Mouse (Mus musculus): ENCODE results near the gene Sfmbt1. TPM values are rescaled to one million over a fixed set of nuclear protein-coding genes. Genes with fewer than 3 reads are reported as not detected.
"Not testable (repeated sequence)": the region's sequence is repeated elsewhere in the genome, so short reads cannot be mapped to it uniquely, and the experiment has no call there.

Sfmbt1 gene
- polyA plus RNA-seq, 1 experiment from 2014 or later: 11.5 TPM

GRCm38 (mm10) chr14:30718696-30719095 lies 4.0 kb downstream of the Sfmbt1 start:
- H3K9me3 ChIP-seq (replicated peaks); H3K4me3 ChIP-seq; H3K36me3 ChIP-seq; H3K4me2 ChIP-seq; H3K9ac ChIP-seq; ATAC-seq (ENCODE audit: insufficient number of reproducible peaks, low FRiP score); H3K27ac ChIP-seq (ENCODE audit: poor library complexity, severe bottlenecking); H3K4me1 ChIP-seq (replicated peaks): not testable (repeated sequence)
- 92% methylated on average over 1 of the region's 1 CpGs for WGBS
- peaks cover 10% of the 10 kb centered on the region for H3K27me3 ChIP-seq (replicated peaks)

GRCm38 (mm10) chr14:30719514-30719913 lies 4.9 kb downstream of the Sfmbt1 start:
- Histone ChIP-seq H3K36me3 (no peaks in the 10 kb centered on the region), H3K27ac (ENCODE audit: poor library complexity, severe bottlenecking) (no peak overlapping the region), H3K4me1 (replicated peaks) (peaks cover 3% of the 10 kb centered on the region; the same call in 1 of the 2 replicates), H3K27me3 (replicated peaks) (peaks cover 9% of the 10 kb centered on the region), H3K9me3 (replicated peaks) (no peaks in the 10 kb centered on the region), H3K4me2 (no peak overlapping the region), H3K9ac (no peak overlapping the region), H3K4me3 (no peak overlapping the region)
- ATAC-seq (ENCODE audit: insufficient number of reproducible peaks, low FRiP score): no peak
- WGBS: 45% methylated on average over 1 of the region's 1 CpGs

DNA sequence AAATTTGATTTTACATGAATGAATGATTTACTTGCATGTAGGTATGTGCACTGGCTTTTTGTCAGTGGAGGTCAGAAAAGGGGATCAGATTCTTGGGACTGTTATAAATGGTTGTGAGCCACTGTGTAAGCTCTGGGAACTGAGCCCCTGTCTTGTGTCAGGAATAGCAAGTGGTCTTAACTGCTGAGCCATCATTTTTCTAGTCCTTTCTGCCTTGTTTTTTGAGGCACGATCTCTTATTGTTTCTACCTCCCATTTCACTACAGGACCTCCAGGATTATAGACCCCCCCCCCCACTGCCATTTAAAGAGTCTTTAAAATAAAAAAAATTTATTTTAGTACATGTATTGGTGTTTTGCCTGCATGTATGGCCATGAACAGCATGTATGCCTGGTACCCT lies 7.2 kb downstream of the Sfmbt1 start:
- Histone ChIP-seq H3K36me3 (no peaks in the 10 kb centered on the region), H3K4me1 (replicated peaks) (0 out of 2 replicates have a peak, but pooled peaks cover 3% of the 10 kb centered on the region), H3K9ac (no peak overlapping the region), H3K9me3 (replicated peaks) (no peaks in the 10 kb centered on the region), H3K4me3 (no peak overlapping the region), H3K4me2 (no peak overlapping the region), H3K27ac (ENCODE audit: poor library complexity, severe bottlenecking) (no peak overlapping the region), H3K27me3 (replicated peaks) (no peaks in the 10 kb centered on the region)
- ATAC-seq (ENCODE audit: insufficient number of reproducible peaks, low FRiP score): no peak
- 65% methylated on average over 1 of the region's 1 CpGs for WGBS

DNA sequence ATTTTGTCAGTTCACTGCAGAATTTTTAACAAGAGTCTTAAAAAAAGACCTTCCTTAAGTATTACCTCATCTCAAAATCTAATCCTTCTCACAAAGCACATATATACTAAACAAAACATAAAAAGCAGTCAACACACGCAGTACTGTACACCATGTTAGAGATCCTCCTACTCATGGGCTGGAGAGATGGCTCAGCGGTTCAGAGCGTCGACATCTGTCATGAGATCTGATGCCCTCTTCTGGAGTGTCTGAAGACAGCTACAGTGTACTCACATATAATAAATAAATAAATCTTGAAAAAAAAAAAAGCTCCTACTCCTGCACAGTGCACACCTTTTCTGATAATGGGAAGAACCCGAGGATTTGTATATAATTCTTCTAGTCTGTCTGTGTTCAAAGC lies 7.8 kb downstream of the Sfmbt1 start:
- H3K27ac ChIP-seq (ENCODE audit: poor library complexity, severe bottlenecking): no peak overlapping the region
- no peak for ATAC-seq (ENCODE audit: insufficient number of reproducible peaks, low FRiP score)
- no peak overlapping the region for H3K9ac ChIP-seq
- H3K4me3 ChIP-seq: no peak overlapping the region
- 73% methylated on average over 5 of the region's 5 CpGs for WGBS
- no peaks in the 10 kb centered on the region for H3K27me3 ChIP-seq (replicated peaks)
- no peaks in the 10 kb centered on the region for H3K36me3 ChIP-seq
- H3K9me3 ChIP-seq (replicated peaks): no peaks in the 10 kb centered on the region
- no peak overlapping the region for H3K4me2 ChIP-seq
- H3K4me1 ChIP-seq (replicated peaks): no peaks in the 10 kb centered on the region

GRCm38 (mm10) chr14:30731896-30732295 lies 17.2 kb downstream of the Sfmbt1 start:
- Histone ChIP-seq H3K27me3 (replicated peaks) (no peaks in the 10 kb centered on the region), H3K27ac (ENCODE audit: poor library complexity, severe bottlenecking) (no peak overlapping the region), H3K4me1 (replicated peaks) (0 out of 2 replicates have a peak, but pooled peaks cover 6% of the 10 kb centered on the region), H3K9ac (no peak overlapping the region), H3K4me2 (no peak overlapping the region), H3K4me3 (no peak overlapping the region), H3K36me3 (no peaks in the 10 kb centered on the region), H3K9me3 (replicated peaks) (no peaks in the 10 kb centered on the region)
- WGBS: 71% methylated on average over 3 of the region's 3 CpGs
- ATAC-seq (ENCODE audit: insufficient number of reproducible peaks, low FRiP score): no peak

DNA sequence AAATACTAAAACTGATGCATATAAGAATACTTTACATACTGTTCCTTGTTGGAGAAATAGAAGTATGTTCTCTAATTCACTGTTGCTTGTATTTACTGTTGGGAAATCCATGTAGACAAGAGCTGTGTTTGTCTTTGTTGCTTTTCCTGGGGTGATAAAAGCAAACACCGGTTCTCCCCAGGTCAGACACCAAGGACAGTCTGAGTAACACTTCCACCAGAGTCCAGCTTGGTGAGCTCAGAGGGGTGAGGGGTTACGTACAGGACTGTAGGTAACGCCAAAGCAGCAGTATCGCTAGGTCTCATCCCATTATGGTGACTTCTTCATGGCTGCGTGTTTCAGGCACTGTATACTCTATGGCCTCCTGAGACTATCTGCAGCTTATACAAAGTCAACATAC lies 20.0 kb downstream of the Sfmbt1 start:
- H3K9ac ChIP-seq: no peak overlapping the region
- 0 out of 2 replicates have a peak, but pooled peaks cover 6% of the 10 kb centered on the region for H3K4me1 ChIP-seq (replicated peaks)
- H3K4me3 ChIP-seq: no peak overlapping the region
- no peak overlapping the region for H3K27ac ChIP-seq (ENCODE audit: poor library complexity, severe bottlenecking)
- H3K9me3 ChIP-seq (replicated peaks): no peaks in the 10 kb centered on the region
- no peak for ATAC-seq (ENCODE audit: insufficient number of reproducible peaks, low FRiP score)
- 95% methylated on average over 5 of the region's 5 CpGs for WGBS
- no peaks in the 10 kb centered on the region for H3K36me3 ChIP-seq
- no peaks in the 10 kb centered on the region for H3K27me3 ChIP-seq (replicated peaks)
- no peak overlapping the region for H3K4me2 ChIP-seq

DNA sequence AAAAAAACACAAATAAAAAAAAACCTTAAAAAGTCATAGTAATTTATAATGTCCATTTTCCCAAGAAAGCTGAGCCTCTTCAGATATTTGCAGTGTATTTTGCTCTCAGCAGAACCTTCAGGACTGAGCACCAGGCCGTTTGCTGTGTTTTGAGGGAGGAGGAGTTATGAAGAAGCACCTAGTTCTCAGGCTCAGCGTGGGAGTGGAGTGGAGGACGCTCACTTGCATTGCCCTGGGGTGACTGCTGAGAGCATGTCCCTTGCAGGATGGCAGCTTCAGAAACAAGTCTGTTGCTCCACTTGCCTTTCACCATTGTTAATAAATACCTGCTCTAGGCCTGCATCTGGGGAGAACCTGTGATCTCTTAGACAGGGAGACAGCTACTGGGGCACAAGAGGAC lies 21.2 kb downstream of the Sfmbt1 start:
- Histone ChIP-seq H3K4me1 (replicated peaks) (no peaks in the 10 kb centered on the region), H3K27ac (ENCODE audit: poor library complexity, severe bottlenecking) (no peak overlapping the region), H3K9me3 (replicated peaks) (no peaks in the 10 kb centered on the region), H3K4me2 (no peak overlapping the region), H3K9ac (no peak overlapping the region), H3K27me3 (replicated peaks) (no peaks in the 10 kb centered on the region), H3K4me3 (no peak overlapping the region), H3K36me3 (no peaks in the 10 kb centered on the region)
- WGBS: 68% methylated on average over 3 of the region's 3 CpGs
- ATAC-seq (ENCODE audit: insufficient number of reproducible peaks, low FRiP score): no peak

GRCm38 (mm10) chr14:30736413-30736812 lies 21.8 kb downstream of the Sfmbt1 start:
- H3K4me3 ChIP-seq: no peak overlapping the region
- no peak overlapping the region for H3K4me2 ChIP-seq
- H3K4me1 ChIP-seq (replicated peaks): no peaks in the 10 kb centered on the region
- 80% methylated on average over 1 of the region's 1 CpGs for WGBS
- no peaks in the 10 kb centered on the region for H3K9me3 ChIP-seq (replicated peaks)
- no peak for ATAC-seq (ENCODE audit: insufficient number of reproducible peaks, low FRiP score)
- no peak overlapping the region for H3K27ac ChIP-seq (ENCODE audit: poor library complexity, severe bottlenecking)
- no peaks in the 10 kb centered on the region for H3K36me3 ChIP-seq
- H3K9ac ChIP-seq: no peak overlapping the region
- no peaks in the 10 kb centered on the region for H3K27me3 ChIP-seq (replicated peaks)

DNA sequence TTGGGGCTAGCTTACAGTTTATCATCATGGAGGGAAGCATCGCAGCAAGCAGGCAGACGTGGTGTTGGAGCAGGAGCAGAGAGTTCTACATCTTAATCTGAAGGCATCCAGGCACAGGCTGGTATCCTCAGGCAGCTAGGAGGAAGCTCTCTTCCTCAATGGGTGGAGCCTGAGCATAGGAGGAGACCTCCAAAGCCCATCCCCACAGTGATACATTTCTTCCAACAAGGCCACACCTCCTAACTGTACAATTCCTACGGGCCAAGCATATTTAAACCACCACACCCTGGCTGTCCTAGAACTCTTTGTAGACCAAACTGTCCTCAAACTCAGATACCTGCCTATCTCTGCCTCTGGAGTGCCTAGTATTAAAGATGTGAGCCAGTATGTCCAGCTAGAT lies 29.2 kb downstream of the Sfmbt1 start:
- Histone ChIP-seq H3K27ac (ENCODE audit: poor library complexity, severe bottlenecking) (no peak overlapping the region), H3K4me2 (no peak overlapping the region), H3K4me3 (no peak overlapping the region), H3K27me3 (replicated peaks) (no peaks in the 10 kb centered on the region), H3K36me3 (no peaks in the 10 kb centered on the region), H3K4me1 (replicated peaks) (no peaks in the 10 kb centered on the region), H3K9ac (no peak overlapping the region), H3K9me3 (replicated peaks) (no peaks in the 10 kb centered on the region)
- ATAC-seq (ENCODE audit: insufficient number of reproducible peaks, low FRiP score): no peak
- WGBS: 59% methylated on average over 3 of the region's 3 CpGs

- no peak overlapping the region for H3K9ac ChIP-seq
- no peak for ATAC-seq (ENCODE audit: insufficient number of reproducible peaks, low FRiP score)
- no peak overlapping the region for H3K27ac ChIP-seq (ENCODE audit: poor library complexity, severe bottlenecking)
- no peaks in the 10 kb centered on the region for H3K27me3 ChIP-seq (replicated peaks)
- H3K4me3 ChIP-seq: no peak overlapping the region
- H3K4me1 ChIP-seq (replicated peaks): no peaks in the 10 kb centered on the region
- no peaks in the 10 kb centered on the region for H3K9me3 ChIP-seq (replicated peaks)
- no peak overlapping the region for H3K4me2 ChIP-seq
- 93% methylated on average over 1 of the region's 1 CpGs for WGBS
- no peaks in the 10 kb centered on the region for H3K36me3 ChIP-seq
Measured at GRCm38 (mm10) chr14:30746160-30746559, 31.5 kb downstream of the Sfmbt1 start.

DNA sequence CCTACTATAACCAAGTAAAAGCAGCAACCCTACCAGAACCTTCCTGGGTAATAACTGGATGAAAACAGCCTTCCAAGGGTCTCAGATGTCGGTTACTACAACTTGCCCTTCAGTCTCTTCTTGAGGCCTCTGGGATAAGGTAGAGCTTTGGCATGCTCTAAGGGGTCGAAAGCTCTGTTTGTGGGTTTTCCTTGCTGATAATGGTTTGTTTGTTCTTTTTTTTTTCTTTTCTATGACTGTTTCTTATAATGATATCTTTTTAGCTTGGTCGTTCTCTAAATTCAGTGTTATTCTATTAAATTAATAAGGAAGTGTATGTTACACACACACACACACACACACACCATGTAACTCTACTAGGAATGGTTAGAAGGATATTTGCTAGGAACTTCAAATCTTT lies 42.6 kb downstream of the Sfmbt1 start:
- Histone ChIP-seq H3K36me3 (no peaks in the 10 kb centered on the region), H3K4me3 (no peak overlapping the region), H3K4me2 (no peak overlapping the region), H3K9me3 (replicated peaks) (no peaks in the 10 kb centered on the region), H3K27me3 (replicated peaks) (no peaks in the 10 kb centered on the region), H3K9ac (no peak overlapping the region), H3K4me1 (replicated peaks) (no peaks in the 10 kb centered on the region), H3K27ac (ENCODE audit: poor library complexity, severe bottlenecking) (no peak overlapping the region)
- ATAC-seq (ENCODE audit: insufficient number of reproducible peaks, low FRiP score): no peak
- WGBS: 74% methylated on average over 3 of the region's 3 CpGs

DNA sequence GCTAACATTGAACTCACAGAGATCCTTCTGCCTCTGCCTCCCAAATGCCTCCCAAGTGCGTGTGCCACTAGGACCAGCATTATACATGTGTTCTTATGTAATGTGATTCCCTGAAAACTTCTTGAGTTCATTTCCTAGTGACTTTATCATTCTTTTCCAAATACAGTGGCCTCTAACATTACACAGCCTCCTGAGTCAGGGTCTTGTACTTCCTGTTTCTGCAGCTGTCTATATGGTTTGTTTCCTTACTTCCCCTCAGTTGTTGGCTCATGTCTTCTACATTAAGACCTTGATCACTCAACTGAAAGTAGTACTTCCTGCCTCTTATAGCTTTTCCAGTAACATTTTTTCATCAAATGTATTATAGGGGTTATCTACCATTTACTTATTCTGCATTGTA lies 46.6 kb downstream of the Sfmbt1 start:
- 78% methylated on average over 1 of the region's 1 CpGs for WGBS
- H3K36me3 ChIP-seq: no peaks in the 10 kb centered on the region

More for the DNA sequence above, 46.6 kb downstream of the Sfmbt1 start:
- Histone ChIP-seq H3K4me2 (no peak overlapping the region), H3K4me3 (no peak overlapping the region), H3K4me1 (replicated peaks) (no peaks in the 10 kb centered on the region), H3K27ac (ENCODE audit: poor library complexity, severe bottlenecking) (no peak overlapping the region), H3K9me3 (replicated peaks) (no peaks in the 10 kb centered on the region), H3K27me3 (replicated peaks) (no peaks in the 10 kb centered on the region), H3K9ac (no peak overlapping the region)
- ATAC-seq (ENCODE audit: insufficient number of reproducible peaks, low FRiP score): no peak
